Mouse (Mus musculus): Measurements from ENCODE around the gene Tstd3.
"Not testable (repeated sequence)": the region's sequence is repeated elsewhere in the genome, so short reads cannot be mapped to it uniquely, and the experiment has no call there.

Tstd3 gene

GRCm38 (mm10) chr4:21745723-21746122, 21.3 kb downstream of the Tstd3 start:
- DNase-seq (ENCODE audit: low read depth, low spot score), result no peak

DNA sequence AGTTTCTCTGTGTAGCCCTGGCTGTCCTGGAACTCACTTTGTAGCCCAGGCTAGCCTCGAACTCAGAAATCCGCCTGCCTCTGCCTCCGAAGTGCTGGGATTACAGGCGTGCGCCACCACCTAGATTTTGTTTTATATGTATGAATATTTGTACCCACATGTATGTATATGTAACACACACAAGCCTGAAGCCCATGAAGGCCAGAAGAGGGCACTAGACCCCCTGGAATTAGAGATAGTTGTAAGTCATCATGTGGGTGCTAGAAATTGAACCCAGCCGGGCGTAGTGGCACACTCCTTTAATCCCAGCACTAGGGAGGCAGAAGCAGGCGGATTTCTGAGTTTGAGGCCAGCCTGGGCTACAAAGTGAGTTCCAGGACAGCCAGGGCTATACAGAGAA, 22.9 kb downstream of the Tstd3 start:
- DNase-seq (ENCODE audit: low read depth, low spot score), result not testable (repeated sequence)

- DNase-seq (ENCODE audit: low read depth, low spot score), result no peak
These were observed 27.8 kb downstream of the Tstd3 start for GRCm38 (mm10) chr4:21739169-21739568.

- DNase-seq (ENCODE audit: low read depth, low spot score), result peak; percentile 80
These were observed 39.3 kb downstream of the Tstd3 start, which contains the start of gene Ccnc for GRCm38 (mm10) chr4:21727615-21728165. Gene Ccnc (plus strand): TSS chr4:21727701.

GRCm38 (mm10) chr4:21726912-21727614, 39.9 kb downstream of the Tstd3 start:
- peak; percentile 21 for DNase-seq (ENCODE audit: low read depth, low spot score)

- no peak for DNase-seq (ENCODE audit: low read depth, low spot score)
These were observed 44.2 kb downstream of the Tstd3 start for GRCm38 (mm10) chr4:21722752-21723334.

GRCm38 (mm10) chr4:21712147-21712546, 54.9 kb downstream of the Tstd3 start:
- DNase-seq (ENCODE audit: low read depth, low spot score), result peak; percentile 25

Measured in retina, postnatal 7 days (tissue).